Mouse (Mus musculus) forebrain, embryonic 15.5 days (tissue): ENCODE measurements at regions not wholly inside any gene's neighbourhood (a gene's known extent, or its start where the extent isn't known, plus 50 kb on each side); places are given as distances from the start of the nearest gene placed in this dataset.

Source experiments
- ATAC-seq: fragments of 200-750 bp; cut with Nextera tagmentation; replicated peaks from 2 replicates; pipeline ENCODE4 v1.8.0; 2017; ENCODE audit warnings: mild to moderate bottlenecking, moderate TSS enrichment, moderate library complexity
- H3K27ac ChIP-seq: fragments of 300-500 bp; sonication (generic); replicated peaks from 2 replicates; pipeline ENCODE4 v1.5.1; 2015; ENCODE audit warnings: mild to moderate bottlenecking, inconsistent platforms
- H3K27me3 ChIP-seq: fragments of 300-500 bp; sonication (generic); 2 replicates; pipeline ENCODE4 v1.6.1; 2015; ENCODE audit warnings: inconsistent platforms
- H3K36me3 ChIP-seq: fragments of 300-500 bp; sonication (generic); 2 replicates; pipeline ENCODE4 v1.6.1; 2015; ENCODE audit warnings: mild to moderate bottlenecking, inconsistent platforms
- H3K4me1 ChIP-seq: fragments of 300-500 bp; sonication (generic); 2 replicates; pipeline ENCODE4 v1.6.1; 2015; ENCODE audit warnings: inconsistent platforms
- H3K4me2 ChIP-seq: fragments of 300-500 bp; sonication (generic); replicated peaks from 2 replicates; pipeline ENCODE4 v1.6.1; 2015; ENCODE audit warnings: mild to moderate bottlenecking, inconsistent platforms
- H3K4me3 ChIP-seq: fragments of 300-500 bp; sonication (generic); 2 replicates; pipeline ENCODE4 v1.5.1; 2015; ENCODE audit warnings: mild to moderate bottlenecking, inconsistent platforms
- H3K9ac ChIP-seq: fragments of 300-500 bp; sonication (generic); replicated peaks from 2 replicates; pipeline ENCODE4 v1.6.1; 2015; ENCODE audit warnings: mild to moderate bottlenecking, inconsistent platforms
- H3K9me3 ChIP-seq: fragments of 300-500 bp; sonication (generic); 2 replicates; pipeline ENCODE4 v1.6.1; 2016; ENCODE audit warnings: inconsistent platforms
- WGBS: fragments of 180-500 bp; shearing (Covaris S2); methylation state at CpG from one replicate; pipeline ENCODE4 v1.1.7; 2015; ENCODE audit warnings: mixed read lengths; 5-methylcytosine and 5-hydroxymethylcytosine counted together

DNA sequence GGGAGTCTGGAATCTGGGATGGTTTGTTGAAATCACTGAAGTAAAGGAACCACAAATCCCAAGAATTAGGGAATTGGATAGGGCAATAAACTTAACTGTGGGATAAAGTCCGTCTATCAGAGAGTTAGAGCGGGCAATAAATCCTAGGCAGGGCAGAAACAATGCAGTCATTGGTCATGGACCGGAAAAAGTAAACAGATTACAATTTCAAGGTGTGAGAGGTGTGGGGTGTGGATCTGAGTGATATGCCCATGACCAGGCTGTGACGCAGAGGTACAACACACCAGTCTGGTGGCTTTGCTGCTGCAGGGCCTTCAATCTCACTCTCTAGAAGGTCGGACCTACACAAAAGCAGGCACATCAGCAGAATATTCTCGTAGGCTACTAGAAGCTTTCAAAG is 206.1 kb upstream of the Klf14 start:
- no peak overlapping the region for H3K4me3 ChIP-seq
- WGBS, result 92% methylated on average over 6 of the region's 6 CpGs
- H3K9me3 ChIP-seq, result no peaks in the 10 kb centered on the region
- no peak for ATAC-seq
- peaks cover 40% of the 10 kb centered on the region for H3K4me1 ChIP-seq
- peaks cover 3% of the 10 kb centered on the region; the same call in 1 of the 2 replicates for H3K27me3 ChIP-seq
- H3K4me2 ChIP-seq, result no peak overlapping the region
- no peak overlapping the region for H3K9ac ChIP-seq
- no peak overlapping the region for H3K27ac ChIP-seq
- no peaks in the 10 kb centered on the region for H3K36me3 ChIP-seq

DNA sequence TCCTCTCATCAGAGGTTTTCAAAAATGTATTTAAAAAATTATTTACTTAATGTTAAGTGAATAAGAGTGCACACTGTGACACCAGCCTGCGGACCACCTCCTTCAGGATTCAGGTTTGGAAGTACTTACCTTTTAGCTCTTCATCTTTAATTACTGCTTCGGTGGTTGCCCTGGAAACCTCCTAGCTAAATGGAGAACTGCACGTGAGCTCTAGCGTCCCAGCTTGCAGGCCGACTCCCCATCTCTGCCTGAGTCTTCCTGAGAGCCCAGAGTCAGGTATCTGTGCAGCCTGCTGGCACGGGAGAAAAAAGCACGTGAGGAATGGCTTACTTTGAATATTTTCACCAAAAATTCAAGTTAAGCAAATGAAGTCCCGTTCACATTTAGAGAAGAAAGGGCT is 207.5 kb upstream of the Klf14 start:
- WGBS, result 48% methylated on average over 8 of the region's 8 CpGs
- no peaks in the 10 kb centered on the region for H3K36me3 ChIP-seq
- no peaks in the 10 kb centered on the region; the same call in 1 of the 2 replicates for H3K27me3 ChIP-seq
- peaks cover 36% of the 10 kb centered on the region for H3K4me1 ChIP-seq
- no peak for ATAC-seq
- no peaks in the 10 kb centered on the region for H3K9me3 ChIP-seq
- H3K27ac ChIP-seq, result no peak overlapping the region
- no peak overlapping the region for H3K9ac ChIP-seq
- H3K4me2 ChIP-seq, result no peak overlapping the region
- no peak overlapping the region for H3K4me3 ChIP-seq

DNA sequence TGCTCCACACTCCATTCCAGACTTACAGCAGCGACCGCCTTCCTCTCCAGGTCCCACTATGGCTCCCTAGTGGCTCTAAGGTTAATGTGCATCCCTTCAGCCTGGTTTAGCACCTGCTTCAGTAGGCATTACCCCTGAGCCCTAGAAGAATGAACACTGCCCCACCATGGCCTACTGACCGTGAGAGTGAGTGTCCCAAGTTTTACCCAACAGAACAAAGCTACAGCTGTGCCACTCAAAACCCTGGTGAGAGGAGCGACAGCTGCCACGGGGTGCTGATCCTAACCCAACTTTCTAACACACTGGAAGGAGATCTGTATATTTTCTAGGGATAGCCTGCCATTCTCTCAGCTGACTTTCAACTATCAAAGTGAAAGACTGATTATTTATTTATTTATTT is 208.9 kb upstream of the Klf14 start:
- Histone ChIP-seq H3K4me3 (no peak overlapping the region), H3K36me3 (no peaks in the 10 kb centered on the region), H3K4me2 (no peak overlapping the region), H3K4me1 (peaks cover 35% of the 10 kb centered on the region), H3K27me3 (no peaks in the 10 kb centered on the region), H3K9ac (no peak overlapping the region), H3K27ac (no peak overlapping the region), H3K9me3 (no peaks in the 10 kb centered on the region)
- no peak for ATAC-seq
- 89% methylated on average over 5 of the region's 5 CpGs for WGBS

DNA sequence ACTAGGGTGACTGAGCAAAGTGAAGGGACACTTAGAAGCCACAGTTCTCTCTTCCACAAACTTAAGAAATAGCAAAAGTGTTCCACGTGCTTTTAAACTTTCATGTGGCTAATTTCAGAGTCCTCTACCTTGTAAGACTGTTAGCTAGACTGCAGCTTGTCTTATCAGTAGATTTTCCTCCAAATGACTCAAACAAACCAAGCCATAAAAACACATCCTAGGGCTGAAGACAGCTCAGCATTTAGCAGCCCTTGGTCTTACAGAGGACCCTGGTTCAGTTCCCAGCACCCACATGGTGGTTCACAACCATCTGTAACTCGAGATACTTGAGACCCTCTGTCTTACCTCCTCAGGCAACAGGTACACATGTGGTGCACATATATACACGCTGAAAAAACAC is 209.9 kb upstream of the Klf14 start:
- Histone ChIP-seq H3K4me1 (peaks cover 36% of the 10 kb centered on the region), H3K4me2 (no peak overlapping the region), H3K27me3 (no peaks in the 10 kb centered on the region), H3K9ac (no peak overlapping the region), H3K36me3 (no peaks in the 10 kb centered on the region), H3K9me3 (no peaks in the 10 kb centered on the region), H3K27ac (no peak overlapping the region), H3K4me3 (no peak overlapping the region)
- ATAC-seq, result no peak
- WGBS, result 82% methylated on average over 3 of the region's 3 CpGs

DNA sequence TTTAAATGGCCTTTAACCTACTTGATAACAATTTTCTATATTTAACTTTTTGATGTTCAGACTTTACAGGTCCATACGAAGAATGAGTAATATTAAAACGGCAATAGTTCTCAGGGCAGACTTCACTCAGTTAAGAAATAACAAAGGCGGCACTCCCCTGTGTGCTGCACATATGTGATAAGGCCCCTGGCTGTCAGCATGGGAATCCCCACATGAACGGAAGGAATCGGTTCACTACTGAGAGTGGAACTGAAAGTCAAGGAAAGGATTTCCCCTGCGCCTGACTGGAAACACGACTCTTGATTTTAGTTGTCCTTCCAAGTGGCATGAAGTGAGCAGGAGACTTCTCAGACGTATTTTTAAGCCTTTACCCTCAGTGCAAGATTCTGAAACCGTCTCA is 210.5 kb upstream of the Klf14 start:
- WGBS, result 85% methylated on average over 9 of the region's 9 CpGs
- no peak for ATAC-seq
- Histone ChIP-seq H3K4me3 (no peak overlapping the region), H3K9me3 (no peaks in the 10 kb centered on the region), H3K4me2 (no peak overlapping the region), H3K9ac (no peak overlapping the region), H3K27me3 (no peaks in the 10 kb centered on the region), H3K36me3 (no peaks in the 10 kb centered on the region), H3K27ac (no peak overlapping the region), H3K4me1 (peaks cover 36% of the 10 kb centered on the region)

DNA sequence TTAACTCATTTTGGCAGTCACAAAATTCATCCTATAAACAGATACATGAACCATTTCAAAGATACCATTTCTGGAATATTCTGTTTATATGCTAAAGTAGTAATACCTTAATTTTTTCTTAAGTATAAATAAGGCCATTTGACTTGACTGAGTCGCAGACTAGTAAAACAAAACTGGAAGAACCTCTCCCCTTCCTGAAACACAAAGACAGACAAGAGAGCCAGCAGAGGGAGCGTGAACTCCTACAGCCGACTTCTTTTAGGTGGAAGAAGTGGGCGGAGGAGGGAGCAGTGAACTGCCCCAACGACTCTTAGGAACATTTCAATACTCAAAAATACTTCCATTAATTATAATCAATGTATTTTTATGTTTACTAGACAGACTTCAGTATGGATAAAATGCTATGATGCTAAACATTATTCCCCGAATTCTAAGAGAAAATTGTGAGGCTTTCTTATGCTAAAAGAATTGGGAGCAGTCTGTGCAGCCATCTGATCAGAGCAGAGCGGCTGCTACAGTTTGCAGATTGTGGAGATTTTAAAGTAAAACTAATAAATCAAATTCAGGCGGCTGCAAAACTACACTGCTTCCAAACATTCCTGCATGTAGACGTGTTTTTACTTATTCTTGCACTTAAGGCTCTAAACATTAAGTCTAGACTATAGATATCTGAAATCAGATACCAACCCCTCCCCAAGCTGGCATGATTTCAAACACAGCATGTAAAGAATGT is 211.2 kb upstream of the Klf14 start:
- H3K4me3 ChIP-seq, result no peak overlapping the region
- no peak for ATAC-seq
- 64% methylated on average over 9 of the region's 9 CpGs for WGBS

DNA sequence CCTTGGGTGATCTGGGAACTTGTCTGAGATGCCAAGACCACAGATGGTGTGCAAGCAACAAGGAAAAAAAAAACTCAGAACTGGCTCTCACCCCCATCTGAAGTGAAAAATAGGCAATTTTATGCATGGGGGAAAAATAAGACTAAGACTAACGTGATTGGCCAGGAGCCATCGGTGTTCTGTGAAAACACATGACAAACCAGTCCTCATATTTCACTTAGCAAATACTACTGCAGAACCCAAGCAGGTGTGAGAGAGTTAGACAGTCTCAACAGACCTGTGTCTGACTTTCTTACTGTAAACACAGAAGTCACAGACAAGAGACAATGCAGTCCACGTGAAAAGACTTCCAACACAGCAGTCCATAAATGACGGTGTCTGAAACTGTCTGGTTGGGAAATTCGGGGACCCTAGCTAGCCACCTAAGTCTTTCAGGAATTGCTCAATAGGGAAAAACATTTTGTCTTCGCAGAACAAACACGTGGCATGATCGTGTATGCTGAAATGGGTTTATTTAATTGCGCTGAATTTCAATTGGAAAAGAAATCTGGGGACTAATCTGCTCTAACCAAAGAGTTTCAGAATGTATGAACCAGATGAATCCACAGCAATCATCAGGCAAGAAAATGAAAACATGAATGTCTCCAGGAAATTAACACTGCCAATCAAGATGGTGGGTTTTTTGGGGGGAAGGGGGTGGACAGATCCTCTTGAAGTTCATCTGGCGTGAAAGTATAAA is 213.1 kb upstream of the Klf14 start:
- peak; percentile 73 for ATAC-seq
- no peak overlapping the region for H3K4me3 ChIP-seq
- no peaks in the 10 kb centered on the region for H3K36me3 ChIP-seq
- H3K27me3 ChIP-seq, result no peaks in the 10 kb centered on the region
- no peak overlapping the region for H3K9ac ChIP-seq
- peaks cover 27% of the 10 kb centered on the region for H3K4me1 ChIP-seq
- H3K9me3 ChIP-seq, result no peaks in the 10 kb centered on the region
- H3K4me2 ChIP-seq, result no peak overlapping the region
- 56% methylated on average over 10 of the region's 10 CpGs for WGBS
- peak overlapping the region; percentile 65 for H3K27ac ChIP-seq

More for the DNA sequence above, 211.2 kb upstream of the Klf14 start:
- Histone ChIP-seq H3K4me1 (peaks cover 36% of the 10 kb centered on the region), H3K27me3 (no peaks in the 10 kb centered on the region), H3K4me2 (no peak overlapping the region), H3K27ac (no peak overlapping the region), H3K9ac (no peak overlapping the region), H3K9me3 (no peaks in the 10 kb centered on the region), H3K36me3 (no peaks in the 10 kb centered on the region)

DNA sequence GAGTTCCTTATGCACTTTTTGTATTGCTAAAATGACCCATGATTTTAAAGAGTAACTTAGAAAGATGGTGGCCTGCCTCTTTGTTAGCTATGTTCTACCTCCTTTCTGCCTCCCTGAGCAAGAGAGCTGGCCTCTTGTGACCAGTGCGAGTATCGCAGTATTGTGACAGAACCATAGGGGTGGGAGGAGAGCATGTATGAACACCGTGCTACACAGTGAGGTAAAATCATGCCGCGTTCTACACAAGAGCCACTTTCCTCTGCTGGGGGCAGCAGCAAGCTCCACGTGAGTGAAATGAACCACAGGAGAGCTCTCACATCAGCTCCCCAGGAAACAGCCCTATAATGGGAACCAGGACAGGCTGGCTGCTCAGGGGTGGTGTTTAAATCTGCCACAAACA is 216.9 kb upstream of the Klf14 start:
- Histone ChIP-seq H3K36me3 (no peaks in the 10 kb centered on the region), H3K4me1 (peaks cover 16% of the 10 kb centered on the region), H3K4me3 (no peak overlapping the region), H3K4me2 (no peak overlapping the region), H3K9ac (no peak overlapping the region), H3K27ac (no peak overlapping the region), H3K27me3 (no peaks in the 10 kb centered on the region), H3K9me3 (no peaks in the 10 kb centered on the region)
- 71% methylated on average over 6 of the region's 6 CpGs for WGBS
- ATAC-seq, result no peak

DNA sequence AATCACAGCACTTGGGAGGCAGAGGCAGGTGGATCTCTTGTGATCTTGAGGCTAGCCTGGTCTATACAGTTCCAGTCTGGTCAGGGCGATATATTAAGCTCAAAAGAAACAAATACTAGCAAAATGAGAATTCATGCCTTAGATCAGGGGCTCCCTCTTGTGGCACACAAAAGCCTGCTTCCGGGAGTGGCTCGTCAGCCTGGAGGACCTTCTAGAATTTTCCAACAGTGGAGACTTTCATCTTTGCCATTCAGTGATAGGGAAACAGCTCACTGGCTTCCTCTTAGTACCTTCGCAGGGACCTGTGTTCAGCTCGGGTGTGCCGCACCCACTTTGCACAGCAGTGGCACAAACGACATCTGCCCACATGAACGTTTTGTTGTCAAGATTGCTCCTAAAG is 217.5 kb upstream of the Klf14 start:
- ATAC-seq, result 0 out of 2 replicates have a peak, but pooled peaks have one; percentile 38
- Histone ChIP-seq H3K4me3 (no peak overlapping the region), H3K27me3 (no peaks in the 10 kb centered on the region), H3K9me3 (no peaks in the 10 kb centered on the region), H3K4me1 (peaks cover 10% of the 10 kb centered on the region), H3K4me2 (no peak overlapping the region), H3K36me3 (no peaks in the 10 kb centered on the region), H3K9ac (no peak overlapping the region), H3K27ac (no peak overlapping the region)
- WGBS, result 74% methylated on average over 8 of the region's 8 CpGs

DNA sequence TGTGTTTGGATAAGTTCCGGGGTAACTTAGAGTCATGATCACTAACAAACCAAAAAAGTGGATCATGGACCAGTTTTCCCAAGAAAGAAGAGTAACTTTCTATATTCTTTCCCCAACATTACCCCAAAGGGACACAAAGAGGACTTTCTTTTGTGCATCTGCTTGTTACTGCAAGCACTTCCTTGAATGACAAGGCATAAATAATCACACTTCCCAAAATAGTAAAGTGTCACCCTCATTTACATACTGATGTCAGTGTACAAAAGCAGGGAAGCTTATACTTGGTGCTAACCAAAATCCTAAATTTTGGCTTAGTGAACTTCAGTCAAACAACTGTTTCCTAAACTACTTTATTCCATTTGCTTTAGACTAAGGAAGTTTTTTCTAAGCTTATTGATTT is 218.0 kb upstream of the Klf14 start:
- Histone ChIP-seq H3K4me2 (no peak overlapping the region), H3K36me3 (no peaks in the 10 kb centered on the region), H3K4me1 (peaks cover 10% of the 10 kb centered on the region), H3K4me3 (no peak overlapping the region), H3K27me3 (no peaks in the 10 kb centered on the region), H3K9ac (no peak overlapping the region), H3K9me3 (no peaks in the 10 kb centered on the region), H3K27ac (no peak overlapping the region)
- 90% methylated on average over 1 of the region's 1 CpGs for whole genome bisulfite sequencing
- no peak for ATAC-seq

DNA sequence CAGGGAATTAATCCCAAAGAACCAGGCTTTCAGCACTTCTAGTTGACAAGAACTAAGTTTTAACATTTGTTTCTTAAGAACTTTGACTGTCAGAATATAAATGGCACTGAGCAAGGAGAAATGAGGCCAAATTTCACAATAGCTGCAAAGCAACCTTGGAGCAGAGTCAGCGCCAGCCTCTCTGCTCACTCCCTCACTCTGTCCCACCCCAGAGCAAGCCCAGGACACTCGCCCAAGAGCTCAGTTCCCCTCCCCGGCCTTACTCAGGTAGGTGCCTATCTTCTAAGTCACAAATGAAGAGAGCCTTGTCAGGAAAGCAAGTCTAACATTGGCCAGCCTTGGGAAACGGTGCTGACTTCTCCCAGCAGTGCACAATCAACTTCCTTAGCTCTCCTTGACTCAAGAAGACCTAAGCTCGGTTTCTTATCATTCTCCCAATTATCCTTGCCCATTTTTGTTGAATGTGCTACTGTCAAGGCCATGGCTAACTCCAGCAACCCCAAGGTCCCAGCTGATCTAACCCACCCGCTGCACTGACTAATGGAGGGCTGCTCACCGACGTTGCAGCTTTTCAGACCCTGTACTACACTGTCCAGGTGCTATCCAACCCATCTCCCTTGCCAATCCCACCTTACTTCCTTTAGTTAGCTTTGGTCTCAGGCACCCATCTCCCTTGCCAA is 219.5 kb upstream of the Klf14 start:
- H3K9ac ChIP-seq, result no peak overlapping the region
- no peak overlapping the region for H3K27ac ChIP-seq
- H3K9me3 ChIP-seq, result no peaks in the 10 kb centered on the region
- no peak for ATAC-seq
- H3K4me3 ChIP-seq, result no peak overlapping the region
- H3K4me1 ChIP-seq, result no peaks in the 10 kb centered on the region
- H3K4me2 ChIP-seq, result no peak overlapping the region
- WGBS, result 81% methylated on average over 8 of the region's 8 CpGs
- H3K27me3 ChIP-seq, result no peaks in the 10 kb centered on the region
- no peaks in the 10 kb centered on the region for H3K36me3 ChIP-seq

DNA sequence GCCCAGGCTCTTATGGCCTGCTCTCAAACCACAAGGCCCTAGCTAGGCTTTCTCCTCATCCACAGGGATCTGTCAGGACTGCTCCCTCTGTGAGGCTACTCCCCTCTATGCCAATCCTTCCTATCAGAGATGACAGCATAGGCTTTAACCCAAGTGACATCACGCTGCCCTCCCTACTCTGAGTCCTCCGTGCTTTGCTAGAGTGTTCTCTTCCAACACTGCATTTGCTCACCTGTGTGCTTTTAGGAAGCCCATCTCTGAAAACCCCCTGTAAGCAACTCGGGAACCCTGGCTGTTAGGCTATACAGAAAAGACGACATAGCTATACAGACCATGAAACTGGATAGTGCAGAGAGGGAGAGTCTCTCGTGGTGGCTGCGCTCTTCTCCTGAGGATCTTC is 216.3 kb upstream of the Mkln1 start:
- Histone ChIP-seq H3K4me2 (no peak overlapping the region), H3K9ac (no peak overlapping the region), H3K4me3 (no peak overlapping the region), H3K27me3 (no peaks in the 10 kb centered on the region), H3K36me3 (no peaks in the 10 kb centered on the region), H3K9me3 (no peaks in the 10 kb centered on the region), H3K27ac (no peak overlapping the region), H3K4me1 (peaks cover 4% of the 10 kb centered on the region; the same call in 1 of the 2 replicates)
- no peak for ATAC-seq
- WGBS, result 90% methylated on average over 6 of the region's 6 CpGs
